In the genomic region with DNA sequence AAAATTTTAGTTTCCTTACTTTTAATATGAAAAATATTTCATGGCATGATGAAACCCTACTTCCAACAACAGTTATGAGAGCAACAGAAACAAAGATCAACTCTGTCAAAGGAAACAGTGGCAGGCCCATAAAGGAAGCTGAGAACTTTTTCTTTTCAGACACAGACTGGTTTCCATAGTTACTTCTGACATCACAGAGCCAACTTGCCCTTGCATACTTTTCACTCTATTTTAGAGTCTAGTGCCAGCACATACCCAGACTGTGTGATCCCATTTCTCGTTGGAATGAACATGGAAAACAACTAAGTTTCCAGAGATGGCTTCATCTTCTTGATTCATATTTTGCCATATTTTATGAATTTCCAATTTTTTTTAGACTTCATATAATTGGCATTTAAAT, we compare ENCODE assay signal across 22 mouse cellular contexts.
DNase-seq lines count a peak whose midpoint lies in the region; ATAC-seq and TF ChIP-seq lines count a peak whose summit lies in the region.
"Had no signal": no experiment of that assay in that cellular context is flagged by ENCODE, and none has a peak within 500 bp of the region (broad histone marks: within the 10 kb centered on the region; RNA-seq: fewer than 3 reads in every experiment).

No protein-coding gene starts in this region.

- TF ChIP-seq CTCF in forebrain, postnatal 0 days (IDR thresholded peaks at IDR 0.05; ENCODE audit: low read depth): no peak

- H3K4me3 ChIP-seq in forebrain, postnatal 0 days (ENCODE audit: low read depth, low read length): no peak overlapping the region
- no peak overlapping the region for H3K4me3 ChIP-seq in forebrain, embryonic 14.5 days (ENCODE audit: low read depth, low read length)
- H3K4me3 ChIP-seq: embryonic facial prominence, embryonic 12.5 days; forebrain, embryonic 12.5 days; gastrocnemius, adult 2 months; heart, embryonic 12.5 days; hindbrain, embryonic 10.5 days; hindbrain, embryonic 15.5 days had no signal

- no peaks in the 10 kb centered on the region for H3K27me3 ChIP-seq in forebrain, postnatal 0 days (ENCODE audit: insufficient read depth, low read length)
- no peaks in the 10 kb centered on the region for H3K27me3 ChIP-seq in forebrain, embryonic 14.5 days (replicated peaks; ENCODE audit: control insufficient read depth, insufficient read depth, low read length)
- H3K27me3 ChIP-seq: embryonic facial prominence, embryonic 12.5 days; forebrain, embryonic 12.5 days; heart, embryonic 12.5 days; hindbrain, embryonic 15.5 days had no signal

- H3K9ac ChIP-seq in forebrain, postnatal 0 days: no peak overlapping the region
- H3K9ac ChIP-seq in forebrain, embryonic 14.5 days (ENCODE audit: low read length): no peak overlapping the region
- H3K9ac ChIP-seq: embryonic facial prominence, embryonic 12.5 days; forebrain, embryonic 12.5 days; heart, embryonic 12.5 days; hindbrain, embryonic 15.5 days had no signal

- DNase-seq in forebrain, postnatal 0 days: no peak
- DNase-seq in forebrain, embryonic 14.5 days (ENCODE audit: low spot score): no peak
- DNase-seq in ES-CJ7 (ENCODE audit: low read depth, low spot score): peak; percentile 23
- DNase-seq in NIH3T3 (ENCODE audit: low read depth): peak; percentile 50
- peak; percentile 54 for DNase-seq in fibroblast of lung, adult 2 months (ENCODE audit: low read depth)
- DNase-seq in spleen, postnatal 14 days (ENCODE audit: low spot score in 2 of 2): no peak
- no peak for DNase-seq in urinary bladder, postnatal 14 days (ENCODE audit: low spot score)
- DNase-seq: adrenal gland, adult 8-10 months; adrenal gland, postnatal 36 days; B cell, adult 2 months; cerebellum, adult 2 months; cerebellum, postnatal 10 days; gastrocnemius, adult 2 months; gastrocnemius, postnatal 25 days; kidney, adult 2 months had no signal

- no peak overlapping the region for H3K4me2 ChIP-seq in forebrain, postnatal 0 days (ENCODE audit: low read depth)
- H3K4me2 ChIP-seq in forebrain, embryonic 14.5 days (ENCODE audit: low read length): no peak overlapping the region
- H3K4me2 ChIP-seq: embryonic facial prominence, embryonic 12.5 days; forebrain, embryonic 12.5 days; heart, embryonic 12.5 days; hindbrain, embryonic 15.5 days had no signal

- H3K36me3 ChIP-seq in forebrain, postnatal 0 days (ENCODE audit: insufficient read depth): no peaks in the 10 kb centered on the region
- H3K36me3 ChIP-seq in forebrain, embryonic 14.5 days (ENCODE audit: control insufficient read depth, insufficient read depth, low read length): no peaks in the 10 kb centered on the region
- H3K36me3 ChIP-seq: embryonic facial prominence, embryonic 12.5 days; forebrain, embryonic 12.5 days; heart, embryonic 12.5 days; hindbrain, embryonic 10.5 days; hindbrain, embryonic 15.5 days had no signal

- peak; percentile 36; the same call in 1 of the 2 replicates for ATAC-seq in forebrain, postnatal 0 days
- no peak for ATAC-seq in forebrain, embryonic 14.5 days
- ATAC-seq: CD4-positive, CD25-positive, alpha-beta regulatory T cell, adult 4 months; intestine, embryonic 16.5 days had no signal

- 33% methylated on average over 1 of the region's 1 CpGs for WGBS in forebrain, postnatal 0 days
- WGBS in forebrain, embryonic 14.5 days: 71% methylated on average over 1 of the region's 1 CpGs

- no peak overlapping the region for H3K27ac ChIP-seq in forebrain, postnatal 0 days (ENCODE audit: low read depth, low read length)
- no peak overlapping the region for H3K27ac ChIP-seq in forebrain, embryonic 14.5 days (ENCODE audit: low read depth, low read length)
- H3K27ac ChIP-seq: embryonic facial prominence, embryonic 12.5 days; forebrain, embryonic 12.5 days; gastrocnemius, adult 2 months; hindbrain, embryonic 10.5 days; hindbrain, embryonic 15.5 days had no signal

- H3K4me1 ChIP-seq in forebrain, postnatal 0 days (ENCODE audit: insufficient read depth): no peaks in the 10 kb centered on the region
- no peaks in the 10 kb centered on the region for H3K4me1 ChIP-seq in forebrain, embryonic 14.5 days (ENCODE audit: control insufficient read depth, insufficient read depth, low read length)
- H3K4me1 ChIP-seq: embryonic facial prominence, embryonic 12.5 days; forebrain, embryonic 12.5 days; heart, embryonic 12.5 days; hindbrain, embryonic 10.5 days; hindbrain, embryonic 15.5 days had no signal

- H3K9me3 ChIP-seq in forebrain, postnatal 0 days (ENCODE audit: low read length): no peaks in the 10 kb centered on the region
- H3K9me3 ChIP-seq in forebrain, embryonic 14.5 days (replicated peaks; ENCODE audit: control insufficient read depth, low read length): no peaks in the 10 kb centered on the region
- H3K9me3 ChIP-seq: embryonic facial prominence, embryonic 12.5 days; forebrain, embryonic 12.5 days; heart, embryonic 12.5 days; hindbrain, embryonic 10.5 days; hindbrain, embryonic 15.5 days had no signal

Comparison
In these comparisons a context has a peak if more than half of its experiments do, and no peak if none do; other contexts are left out.
1. DNase-seq: peak in ES-CJ7 (single experiment), NIH3T3 (single experiment) and fibroblast of lung, adult 2 months (single experiment); none in forebrain, postnatal 0 days (single experiment), forebrain, embryonic 14.5 days (single experiment), spleen, postnatal 14 days (0 of 2) and urinary bladder, postnatal 14 days (single experiment).